Mouse (Mus musculus): Measurements from ENCODE around the gene Cd38. TPM values are rescaled to one million over a fixed set of nuclear protein-coding genes. Genes with fewer than 3 reads are reported as not detected.

Gene Cd38
- polyA plus RNA-seq, 1 experiment from 2014 or later = 5.2 TPM

GRCm38 (mm10) chr5:43948111-43948743 is 79.9 kb downstream of the Cd38 start:
- Histone ChIP-seq H3K4me1 (replicated peaks; ENCODE audit: control insufficient read depth, insufficient read depth, low read length) (peaks cover 10% of the 10 kb centered on the region), H3K9me3 (ENCODE audit: control insufficient read depth, low read length) (no peaks in the 10 kb centered on the region), H3K4me2 (replicated peaks) (peak overlapping the region; percentile 75), H3K9ac (0 out of 2 replicates have a peak overlapping the region, but pooled peaks have one; percentile 33), H3K27me3 (ENCODE audit: control insufficient read depth, insufficient read depth, low read length) (no peaks in the 10 kb centered on the region), H3K4me3 (replicated peaks; ENCODE audit: low read length) (peak overlapping the region; percentile 32), H3K27ac (no peak overlapping the region), H3K36me3 (replicated peaks; ENCODE audit: control insufficient read depth, insufficient read depth) (no peaks in the 10 kb centered on the region)
- no peak for DNase-seq (ENCODE audit: low spot score)
- ATAC-seq (ENCODE audit: low FRiP score) = peak; percentile 87
- WGBS = 3% methylated on average over 27 of the region's 27 CpGs

- H3K4me3 ChIP-seq (replicated peaks; ENCODE audit: low read length) = no peak overlapping the region
- DNase-seq (ENCODE audit: low spot score) = no peak
- 4% methylated on average over 8 of the region's 8 CpGs for WGBS
- no peak overlapping the region for H3K9ac ChIP-seq
- H3K4me2 ChIP-seq (replicated peaks) = peak overlapping the region; percentile 75
- ATAC-seq (ENCODE audit: low FRiP score) = peak; percentile 53
- H3K27ac ChIP-seq = no peak overlapping the region
- no peaks in the 10 kb centered on the region for H3K36me3 ChIP-seq (replicated peaks; ENCODE audit: control insufficient read depth, insufficient read depth)
- no peaks in the 10 kb centered on the region for H3K9me3 ChIP-seq (ENCODE audit: control insufficient read depth, low read length)
- peaks cover 10% of the 10 kb centered on the region for H3K4me1 ChIP-seq (replicated peaks; ENCODE audit: control insufficient read depth, insufficient read depth, low read length)
- H3K27me3 ChIP-seq (ENCODE audit: control insufficient read depth, insufficient read depth, low read length) = no peaks in the 10 kb centered on the region
Measured at GRCm38 (mm10) chr5:43948748-43949275, 80.5 kb downstream of the Cd38 start.

- H3K36me3 ChIP-seq (replicated peaks; ENCODE audit: control insufficient read depth, insufficient read depth) = no peaks in the 10 kb centered on the region
- no peak overlapping the region for H3K4me3 ChIP-seq (replicated peaks; ENCODE audit: low read length)
- no peak overlapping the region for H3K27ac ChIP-seq
- no peaks in the 10 kb centered on the region for H3K27me3 ChIP-seq (ENCODE audit: control insufficient read depth, insufficient read depth, low read length)
- ATAC-seq (ENCODE audit: low FRiP score) (no peak), DNase-seq (ENCODE audit: low spot score) (no peak)
- H3K9ac ChIP-seq = no peak overlapping the region
- H3K4me2 ChIP-seq (replicated peaks) = no peak overlapping the region
- 68% methylated on average over 1 of the region's 1 CpGs for WGBS
- peaks cover 3% of the 10 kb centered on the region; the same call in 1 of the 2 replicates for H3K4me1 ChIP-seq (replicated peaks; ENCODE audit: control insufficient read depth, insufficient read depth, low read length)
- no peaks in the 10 kb centered on the region for H3K9me3 ChIP-seq (ENCODE audit: control insufficient read depth, low read length)
Measured at GRCm38 (mm10) chr5:43953241-43953640, 84.9 kb downstream of the Cd38 start.

- Histone ChIP-seq H3K4me3 (replicated peaks; ENCODE audit: low read length) (no peak overlapping the region), H3K9me3 (ENCODE audit: control insufficient read depth, low read length) (no peaks in the 10 kb centered on the region), H3K27ac (no peak overlapping the region), H3K27me3 (ENCODE audit: control insufficient read depth, insufficient read depth, low read length) (no peaks in the 10 kb centered on the region), H3K4me1 (replicated peaks; ENCODE audit: control insufficient read depth, insufficient read depth, low read length) (no peaks in the 10 kb centered on the region), H3K36me3 (replicated peaks; ENCODE audit: control insufficient read depth, insufficient read depth) (no peaks in the 10 kb centered on the region), H3K9ac (no peak overlapping the region), H3K4me2 (replicated peaks) (no peak overlapping the region)
- DNase-seq (ENCODE audit: low spot score) (no peak), ATAC-seq (ENCODE audit: low FRiP score) (no peak)
- WGBS = 83% methylated on average over 3 of the region's 3 CpGs
Measured at GRCm38 (mm10) chr5:43959884-43960440, 91.6 kb downstream of the Cd38 start.

- H3K36me3 ChIP-seq (replicated peaks; ENCODE audit: control insufficient read depth, insufficient read depth) = no peaks in the 10 kb centered on the region
- WGBS = 87% methylated on average over 3 of the region's 3 CpGs
- H3K27ac ChIP-seq = no peak overlapping the region
- DNase-seq (ENCODE audit: low spot score) (no peak), ATAC-seq (ENCODE audit: low FRiP score) (no peak)
- H3K27me3 ChIP-seq (ENCODE audit: control insufficient read depth, insufficient read depth, low read length) = no peaks in the 10 kb centered on the region
- H3K4me2 ChIP-seq (replicated peaks) = no peak overlapping the region
- H3K9ac ChIP-seq = no peak overlapping the region
- no peaks in the 10 kb centered on the region for H3K9me3 ChIP-seq (ENCODE audit: control insufficient read depth, low read length)
- no peak overlapping the region for H3K4me3 ChIP-seq (replicated peaks; ENCODE audit: low read length)
- no peaks in the 10 kb centered on the region for H3K4me1 ChIP-seq (replicated peaks; ENCODE audit: control insufficient read depth, insufficient read depth, low read length)
Measured at GRCm38 (mm10) chr5:43961056-43961455, 92.7 kb downstream of the Cd38 start.

Other genes starting within 250 kb of the Cd38 start
- 6.1 and 6.3 TPM in 2 replicates for gene Cc2d2a, start 206.2 kb upstream of the Cd38 start, polyA plus RNA-seq (2014; fragmentation: Nextera tagmentation; extraction: Ambion mirVana)
- not detected in 2 replicates for gene Bst1, start 49.7 kb upstream of the Cd38 start, polyA plus RNA-seq (2014; fragmentation: Nextera tagmentation; extraction: Ambion mirVana)
- 89.6 and 103 TPM in 2 replicates for gene Fbxl5, start 46.9 kb upstream of the Cd38 start, polyA plus RNA-seq (2014; fragmentation: Nextera tagmentation; extraction: Ambion mirVana)
- 0.70 TPM in 1 of 2 replicates, not detected in the other for gene Gm7879, start 44.6 kb downstream of the Cd38 start, polyA plus RNA-seq (2014; fragmentation: Nextera tagmentation; extraction: Ambion mirVana)
- gene Fgfbp1, start 113.2 kb downstream of the Cd38 start, polyA plus RNA-seq (2014; fragmentation: Nextera tagmentation; extraction: Ambion mirVana) = 5.5 and 5.8 TPM in 2 replicates
- 42.6 and 46.5 TPM in 2 replicates for gene Prom1, start 233.5 kb downstream of the Cd38 start, polyA plus RNA-seq (2014; fragmentation: Nextera tagmentation; extraction: Ambion mirVana)